In genomic region chr14:31179677-31180365, GRCm38 (mm10) we compare ENCODE assay signal across 15 mouse cellular contexts. TPM values are rescaled to one million over a fixed set of nuclear protein-coding genes. Genes with fewer than 3 reads are reported as not detected.
DNase-seq lines count a peak whose midpoint lies in the region; ATAC-seq lines count a peak whose summit lies in the region.
"Had no signal": no experiment of that assay in that cellular context is flagged by ENCODE, and none has a peak within 500 bp of the region (broad histone marks: within the 10 kb centered on the region; RNA-seq: fewer than 3 reads in every experiment).

No protein-coding gene starts in this region.

- H3K36me3 ChIP-seq in kidney, embryonic 16.5 days (ENCODE audit: insufficient read depth, low read length): peaks cover 96% of the 10 kb centered on the region

- peaks cover 8% of the 10 kb centered on the region; the same call in 1 of the 2 replicates for H3K4me1 ChIP-seq in kidney, embryonic 16.5 days (ENCODE audit: insufficient read depth, low read length)
- H3K4me1 ChIP-seq: forebrain, embryonic 12.5 days had no signal

- no peak for ATAC-seq in kidney, embryonic 16.5 days (ENCODE audit: low FRiP score, low TSS enrichment)
- no peak for ATAC-seq in megakaryocyte-erythroid progenitor cell, adult 5-6 weeks (replicated peaks; ENCODE audit: low FRiP score, low TSS enrichment, poor library complexity, severe bottlenecking)

- H3K4me2 ChIP-seq in kidney, embryonic 16.5 days (replicated peaks; ENCODE audit: low read depth, low read length): no peak overlapping the region
- H3K4me2 ChIP-seq: forebrain, embryonic 12.5 days; lung, embryonic 15.5 days had no signal

- H3K9ac ChIP-seq in kidney, embryonic 16.5 days (replicated peaks; ENCODE audit: low read length): no peak overlapping the region
- H3K9ac ChIP-seq: forebrain, embryonic 12.5 days; lung, embryonic 15.5 days had no signal

- H3K27ac ChIP-seq in kidney, embryonic 16.5 days (ENCODE audit: low read length): no peak overlapping the region
- H3K27ac ChIP-seq: forebrain, embryonic 12.5 days; lung, embryonic 15.5 days had no signal

- H3K27me3 ChIP-seq in kidney, embryonic 16.5 days (ENCODE audit: insufficient read depth, low read length): no peaks in the 10 kb centered on the region
- H3K27me3 ChIP-seq: forebrain, embryonic 12.5 days; lung, embryonic 15.5 days had no signal

- 94% methylated on average over 12 of the region's 12 CpGs for WGBS in kidney, embryonic 16.5 days

- no peak overlapping the region for H3K4me3 ChIP-seq in kidney, embryonic 16.5 days (ENCODE audit: low read length)
- H3K4me3 ChIP-seq: forebrain, embryonic 12.5 days; lung, embryonic 15.5 days had no signal

- peak; percentile 93 for DNase-seq in heart, adult 11 months
- DNase-seq in heart, adult 9 months (ENCODE audit: low spot score in 2 of 2): no peak
- DNase-seq in kidney, adult 8-10 months: peak; percentile 81 to 87
- peak; percentile 53 for DNase-seq in gastrocnemius, adult 18-20 months (ENCODE audit: low spot score)
- peak; percentile 85 to 91 for DNase-seq in kidney, postnatal 25 days
- no peak for DNase-seq in testis, postnatal 10 days (ENCODE audit: low spot score)
- DNase-seq: B cell, adult 2 months; cerebellum, adult 18-20 months; right cerebral cortex, postnatal 4 days; thymus, adult 18-20 months had no signal

- H3K9me3 ChIP-seq in kidney, embryonic 16.5 days (ENCODE audit: low read length): no peaks in the 10 kb centered on the region
- H3K9me3 ChIP-seq: forebrain, embryonic 12.5 days; lung, embryonic 15.5 days had no signal

RNA-seq across cellular contexts. Expression of gene Stab1, which starts 11.4 kb away (rescaled TPM):
- 35.2 and 39.8 TPM in 2 replicates for polyA plus RNA-seq in kidney, embryonic 16.5 days (2015; fragmentation: Nextera tagmentation; extraction: Ambion mirVana)
- 10 to 100 TPM in 1 of 2 experiments, 1 to 10 TPM in 1; 9.7 to 16.7 TPM for total RNA-seq in gastrocnemius, adult 18-20 months (2021)
- total RNA-seq in megakaryocyte-erythroid progenitor cell, adult 5-6 weeks (2014; fragmentation: Nextera tagmentation): 0.20 and 0.37 TPM in 2 replicates
- total RNA-seq in megakaryocyte-erythroid progenitor cell, adult 5-6 weeks (2017): not detected in 2 replicates
- total RNA-seq: monocyte, adult 5-6 weeks had no signal

RNA-seq across cellular contexts. Expression of gene Tnnc1, which starts 28.3 kb away (rescaled TPM):
- polyA plus RNA-seq in kidney, embryonic 16.5 days (2015; fragmentation: Nextera tagmentation; extraction: Ambion mirVana): 10.2 and 10.6 TPM in 2 replicates
- 100 to 1,000 TPM; 566 to 705 TPM for total RNA-seq in gastrocnemius, adult 18-20 months (2021)
- 1.8 TPM in 1 of 2 replicates, not detected in the other for total RNA-seq in megakaryocyte-erythroid progenitor cell, adult 5-6 weeks (2014; fragmentation: Nextera tagmentation)
- total RNA-seq in megakaryocyte-erythroid progenitor cell, adult 5-6 weeks (2017): not detected in 2 replicates
- total RNA-seq: monocyte, adult 5-6 weeks had no signal

RNA-seq across cellular contexts. Expression of gene Nisch, which starts 36.9 kb away (rescaled TPM):
- polyA plus RNA-seq in kidney, embryonic 16.5 days (2015; fragmentation: Nextera tagmentation; extraction: Ambion mirVana): 419 and 421 TPM in 2 replicates
- 10 to 100 TPM; 52.3 to 59.6 TPM for total RNA-seq in gastrocnemius, adult 18-20 months (2021)
- total RNA-seq in megakaryocyte-erythroid progenitor cell, adult 5-6 weeks (2014; fragmentation: Nextera tagmentation): 144 and 164 TPM in 2 replicates
- total RNA-seq in megakaryocyte-erythroid progenitor cell, adult 5-6 weeks (2017): 67.7 and 77.9 TPM in 2 replicates

RNA-seq across cellular contexts. Expression of gene Sema3g, which starts 37.8 kb away (rescaled TPM):
- polyA plus RNA-seq in kidney, embryonic 16.5 days (2015; fragmentation: Nextera tagmentation; extraction: Ambion mirVana): 5.3 and 5.4 TPM in 2 replicates
- total RNA-seq in gastrocnemius, adult 18-20 months (2021): 1 to 10 TPM; 5.8 to 7.0 TPM
- total RNA-seq in megakaryocyte-erythroid progenitor cell, adult 5-6 weeks (2014; fragmentation: Nextera tagmentation): not detected in 2 replicates
- total RNA-seq in megakaryocyte-erythroid progenitor cell, adult 5-6 weeks (2017): not detected in 2 replicates
- total RNA-seq: monocyte, adult 5-6 weeks had no signal

RNA-seq across cellular contexts. Expression of gene Nt5dc2, which starts 49.0 kb away (rescaled TPM):
- 350 and 354 TPM in 2 replicates for polyA plus RNA-seq in kidney, embryonic 16.5 days (2015; fragmentation: Nextera tagmentation; extraction: Ambion mirVana)
- total RNA-seq in gastrocnemius, adult 18-20 months (2021): 1 to 10 TPM in 1 of 2 experiments, under 1 TPM in 1; 0.57 to 1.3 TPM
- 82.3 and 91.5 TPM in 2 replicates for total RNA-seq in megakaryocyte-erythroid progenitor cell, adult 5-6 weeks (2014; fragmentation: Nextera tagmentation)
- 49.2 and 87.0 TPM in 2 replicates for total RNA-seq in megakaryocyte-erythroid progenitor cell, adult 5-6 weeks (2017)
- total RNA-seq: monocyte, adult 5-6 weeks had no signal

Comparison
In these comparisons a context has a peak if more than half of its experiments do, and no peak if none do; other contexts are left out.
1. DNase-seq: peak in heart, adult 11 months (single experiment), kidney, adult 8-10 months (2 of 2), gastrocnemius, adult 18-20 months (single experiment) and kidney, postnatal 25 days (2 of 2); none in heart, adult 9 months (0 of 2) and testis, postnatal 10 days (single experiment).
2. RNA of gene Stab1, which starts 11.4 kb away (total RNA-seq): 9.7 to 16.7 TPM in gastrocnemius, adult 18-20 months; 0.20 to 0.37 TPM in megakaryocyte-erythroid progenitor cell, adult 5-6 weeks; every median in the first group is over 4 times any median in the second.
3. RNA of gene Tnnc1, which starts 28.3 kb away (total RNA-seq): 566 to 705 TPM in gastrocnemius, adult 18-20 months; 1.8 TPM in megakaryocyte-erythroid progenitor cell, adult 5-6 weeks; every median in the first group is over 100 times any median in the second.